15 mouse cellular contexts compared by ENCODE assay signal in genomic region chr7:6284442-6285012, GRCm38 (mm10). TPM values are rescaled to one million over a fixed set of nuclear protein-coding genes. Genes with fewer than 3 reads are reported as not detected.
DNase-seq lines count a peak whose midpoint lies in the region; ATAC-seq and TF ChIP-seq lines count a peak whose summit lies in the region.
"Had no signal": no experiment of that assay in that cellular context is flagged by ENCODE, and none has a peak within 500 bp of the region (broad histone marks: within the 10 kb centered on the region; RNA-seq: fewer than 3 reads in every experiment).

No protein-coding gene starts in this region.

- H3K36me3 ChIP-seq in hindbrain, embryonic 14.5 days (replicated peaks; ENCODE audit: control insufficient read depth, insufficient read depth) = 0 out of 2 replicates have a peak, but pooled peaks cover under 1% of the 10 kb centered on the region
- H3K36me3 ChIP-seq in hindbrain, embryonic 16.5 days (ENCODE audit: control insufficient read depth, insufficient read depth, low read length) = no peaks in the 10 kb centered on the region
- no peaks in the 10 kb centered on the region for H3K36me3 ChIP-seq in liver, embryonic 15.5 days (replicated peaks)
- no peaks in the 10 kb centered on the region for H3K36me3 ChIP-seq in liver, postnatal 0 days (replicated peaks; ENCODE audit: insufficient read depth, low read length)
- no peaks in the 10 kb centered on the region; the same call in 1 of the 2 replicates for H3K36me3 ChIP-seq in stomach, postnatal 0 days (ENCODE audit: control insufficient read depth, insufficient read depth, low read length)
- H3K36me3 ChIP-seq: stomach, embryonic 15.5 days had no signal

- H3K9ac ChIP-seq in hindbrain, embryonic 14.5 days = peak overlapping the region; percentile 74; the same call in 1 of the 2 replicates
- H3K9ac ChIP-seq in hindbrain, embryonic 16.5 days (ENCODE audit: low read depth, low read length) = no peak overlapping the region; the same call in 1 of the 2 replicates
- H3K9ac ChIP-seq in liver, embryonic 15.5 days = no peak overlapping the region
- H3K9ac ChIP-seq in liver, postnatal 0 days (replicated peaks) = no peak overlapping the region
- no peak overlapping the region for H3K9ac ChIP-seq in stomach, postnatal 0 days (ENCODE audit: low read length)
- H3K9ac ChIP-seq: stomach, embryonic 15.5 days had no signal

- no peak overlapping the region for H3K27ac ChIP-seq in hindbrain, embryonic 14.5 days
- H3K27ac ChIP-seq in hindbrain, embryonic 16.5 days (ENCODE audit: low read depth, low read length) = no peak overlapping the region
- no peak overlapping the region for H3K27ac ChIP-seq in liver, embryonic 15.5 days (replicated peaks)
- H3K27ac ChIP-seq in liver, postnatal 0 days (ENCODE audit: low read depth) = no peak overlapping the region
- no peak overlapping the region for H3K27ac ChIP-seq in stomach, postnatal 0 days (replicated peaks)

- H3K9me3 ChIP-seq in hindbrain, embryonic 14.5 days (ENCODE audit: control insufficient read depth, low read length) = no peaks in the 10 kb centered on the region
- no peaks in the 10 kb centered on the region for H3K9me3 ChIP-seq in hindbrain, embryonic 16.5 days (ENCODE audit: control insufficient read depth, low read length)
- no peaks in the 10 kb centered on the region for H3K9me3 ChIP-seq in liver, embryonic 15.5 days (replicated peaks)
- no peaks in the 10 kb centered on the region for H3K9me3 ChIP-seq in liver, postnatal 0 days (ENCODE audit: low read length)
- no peaks in the 10 kb centered on the region for H3K9me3 ChIP-seq in stomach, postnatal 0 days (ENCODE audit: control insufficient read depth, low read length)
- H3K9me3 ChIP-seq: stomach, embryonic 15.5 days had no signal

- H3K27me3 ChIP-seq in hindbrain, embryonic 14.5 days (ENCODE audit: control insufficient read depth, insufficient read depth, low read length) = no peaks in the 10 kb centered on the region
- H3K27me3 ChIP-seq in hindbrain, embryonic 16.5 days (replicated peaks; ENCODE audit: control insufficient read depth, insufficient read depth, low read length) = no peaks in the 10 kb centered on the region
- no peaks in the 10 kb centered on the region for H3K27me3 ChIP-seq in liver, embryonic 15.5 days
- H3K27me3 ChIP-seq in liver, postnatal 0 days (ENCODE audit: insufficient read depth, low read length) = no peaks in the 10 kb centered on the region
- no peaks in the 10 kb centered on the region for H3K27me3 ChIP-seq in stomach, postnatal 0 days (ENCODE audit: control insufficient read depth, insufficient read depth, low read length)
- H3K27me3 ChIP-seq: stomach, embryonic 15.5 days had no signal

- peaks cover 25% of the 10 kb centered on the region for H3K4me1 ChIP-seq in hindbrain, embryonic 14.5 days (replicated peaks; ENCODE audit: control insufficient read depth, insufficient read depth, low read length)
- H3K4me1 ChIP-seq in hindbrain, embryonic 16.5 days (ENCODE audit: control insufficient read depth, insufficient read depth, low read depth, low read length) = peaks cover 19% of the 10 kb centered on the region
- H3K4me1 ChIP-seq in liver, embryonic 15.5 days (replicated peaks) = peaks cover 47% of the 10 kb centered on the region
- H3K4me1 ChIP-seq in liver, postnatal 0 days (ENCODE audit: insufficient read depth) = peaks cover 4% of the 10 kb centered on the region
- peaks cover 3% of the 10 kb centered on the region; the same call in 1 of the 2 replicates for H3K4me1 ChIP-seq in stomach, postnatal 0 days (replicated peaks; ENCODE audit: control insufficient read depth, insufficient read depth)

- H3K4me3 ChIP-seq in hindbrain, embryonic 14.5 days (replicated peaks; ENCODE audit: low read length) = no peak overlapping the region
- H3K4me3 ChIP-seq in hindbrain, embryonic 16.5 days (ENCODE audit: low read length) = no peak overlapping the region
- no peak overlapping the region for H3K4me3 ChIP-seq in liver, embryonic 15.5 days (replicated peaks)
- no peak overlapping the region for H3K4me3 ChIP-seq in liver, postnatal 0 days (ENCODE audit: low read depth, low read length)
- H3K4me3 ChIP-seq in stomach, postnatal 0 days (ENCODE audit: low read depth, low read length) = no peak overlapping the region

- H3K4me2 ChIP-seq in hindbrain, embryonic 14.5 days (replicated peaks) = peak overlapping the region; percentile 62
- H3K4me2 ChIP-seq in hindbrain, embryonic 16.5 days (ENCODE audit: low read length) = no peak overlapping the region; the same call in 1 of the 2 replicates
- peak overlapping the region; percentile 82 for H3K4me2 ChIP-seq in liver, embryonic 15.5 days
- H3K4me2 ChIP-seq in liver, postnatal 0 days (ENCODE audit: low read depth, low read length) = no peak overlapping the region
- no peak overlapping the region for H3K4me2 ChIP-seq in stomach, postnatal 0 days (replicated peaks; ENCODE audit: low read depth)

- ATAC-seq in hindbrain, embryonic 14.5 days (ENCODE audit: low FRiP score) = no peak
- no peak for ATAC-seq in hindbrain, embryonic 16.5 days
- ATAC-seq in liver, embryonic 15.5 days (ENCODE audit: insufficient read depth) = no peak
- ATAC-seq in liver, postnatal 0 days = no peak
- no peak for ATAC-seq in stomach, postnatal 0 days (ENCODE audit: low FRiP score, low TSS enrichment)

- WGBS in hindbrain, embryonic 14.5 days = 90% methylated on average over 4 of the region's 4 CpGs
- 91% methylated on average over 4 of the region's 4 CpGs for WGBS in hindbrain, embryonic 16.5 days
- 86% methylated on average over 4 of the region's 4 CpGs for WGBS in liver, embryonic 15.5 days (ENCODE audit: insufficient replicate concordance)
- WGBS in liver, postnatal 0 days (ENCODE audit: insufficient replicate concordance) = 77% methylated on average over 4 of the region's 4 CpGs
- 86% methylated on average over 4 of the region's 4 CpGs for WGBS in stomach, postnatal 0 days

- no peak for TF ChIP-seq CTCF in liver, postnatal 0 days (IDR thresholded peaks at IDR 0.05; ENCODE audit: low read depth)
- TF ChIP-seq CTCF in stomach, postnatal 0 days (IDR thresholded peaks at IDR 0.05; ENCODE audit: low read depth) = no peak

- DNase-seq in adrenal gland, adult (ENCODE audit: inconsistent age in 2 of 2, low spot score in 1 of 2) = peak; percentile 13 to 38
- DNase-seq in adrenal gland, adult 8-10 months = no peak
- DNase-seq in hindbrain, embryonic 14.5 days (ENCODE audit: low spot score) = no peak
- DNase-seq in liver, postnatal 0 days = no peak
- peak; percentile 26 for DNase-seq in 416B (ENCODE audit: low read depth)
- no peak for DNase-seq in stomach, postnatal 0 days (ENCODE audit: low spot score)
- DNase-seq: heart, adult 2 months; heart, postnatal 4 days had no signal

- TF ChIP-seq EP300 in liver, postnatal 0 days (IDR thresholded peaks at IDR 0.05; ENCODE audit: low read depth) = no peak
- no peak for TF ChIP-seq EP300 in stomach, postnatal 0 days (optimal IDR thresholded peaks at IDR 0.05)

RNA-seq across cellular contexts. Expression of gene Zfp667, which starts 1.9 kb away (rescaled TPM):
- total RNA-seq in adrenal gland, adult 8-10 months (2022) = 10 to 100 TPM; 10.0 to 15.3 (median 11.3) TPM
- 14.4 and 19.1 TPM in 2 replicates for polyA plus RNA-seq in hindbrain, embryonic 14.5 days (2014; fragmentation: Nextera tagmentation; extraction: Ambion mirVana)
- polyA plus RNA-seq in hindbrain, embryonic 16.5 days (2015; fragmentation: Nextera tagmentation; extraction: Ambion mirVana) = 14.0 and 14.5 TPM in 2 replicates
- polyA plus RNA-seq in liver, embryonic 15.5 days (2015; fragmentation: Nextera tagmentation; extraction: Ambion mirVana) = 3.4 and 5.4 TPM in 2 replicates
- polyA plus RNA-seq in liver, postnatal 0 days (2015; fragmentation: Nextera tagmentation; extraction: Ambion mirVana) = 1.1 and 1.4 TPM in 2 replicates
- polyA plus RNA-seq in stomach, postnatal 0 days (2015; fragmentation: Nextera tagmentation; extraction: Ambion mirVana) = 5.2 and 5.4 TPM in 2 replicates

RNA-seq across cellular contexts. Expression of gene Epp13, which starts 32.0 kb away (rescaled TPM):
- not detected for total RNA-seq in adrenal gland, adult 8-10 months (2022)
- polyA plus RNA-seq in hindbrain, embryonic 14.5 days (2014; fragmentation: Nextera tagmentation; extraction: Ambion mirVana) = not detected in 2 replicates
- polyA plus RNA-seq in hindbrain, embryonic 16.5 days (2015; fragmentation: Nextera tagmentation; extraction: Ambion mirVana) = not detected in 2 replicates
- not detected in 2 replicates for polyA plus RNA-seq in liver, embryonic 15.5 days (2015; fragmentation: Nextera tagmentation; extraction: Ambion mirVana)
- polyA plus RNA-seq in liver, postnatal 0 days (2015; fragmentation: Nextera tagmentation; extraction: Ambion mirVana) = not detected in 2 replicates
- not detected in 2 replicates for polyA plus RNA-seq in stomach, postnatal 0 days (2015; fragmentation: Nextera tagmentation; extraction: Ambion mirVana)
- total RNA-seq: heart, adult 2 months; heart, postnatal 4 days; left cerebral cortex, adult 8-10 months; monocyte, adult 5-6 weeks had no signal
- polyA plus RNA-seq: heart, adult 2 months; kidney, postnatal 0 days; liver, embryonic 16.5 days; stomach, embryonic 15.5 days had no signal

RNA-seq across cellular contexts. Expression of gene Zfp583, which starts 46.6 kb away (rescaled TPM):
- total RNA-seq in adrenal gland, adult 8-10 months (2022) = 1 to 10 TPM; 4.1 to 4.7 (median 4.4) TPM
- 14.4 and 18.2 TPM in 2 replicates for polyA plus RNA-seq in hindbrain, embryonic 14.5 days (2014; fragmentation: Nextera tagmentation; extraction: Ambion mirVana)
- polyA plus RNA-seq in hindbrain, embryonic 16.5 days (2015; fragmentation: Nextera tagmentation; extraction: Ambion mirVana) = 14.7 and 14.8 TPM in 2 replicates
- 0.78 and 1.0 TPM in 2 replicates for polyA plus RNA-seq in liver, embryonic 15.5 days (2015; fragmentation: Nextera tagmentation; extraction: Ambion mirVana)
- polyA plus RNA-seq in liver, postnatal 0 days (2015; fragmentation: Nextera tagmentation; extraction: Ambion mirVana) = 0.36 and 0.41 TPM in 2 replicates
- polyA plus RNA-seq in stomach, postnatal 0 days (2015; fragmentation: Nextera tagmentation; extraction: Ambion mirVana) = 1.9 and 2.0 TPM in 2 replicates
- total RNA-seq: monocyte, adult 5-6 weeks had no signal

RNA-seq across cellular contexts. Expression of gene Gm3854, which starts 59.0 kb away (rescaled TPM):
- 1 to 10 TPM; 1.0 to 2.2 (median 1.4) TPM for total RNA-seq in adrenal gland, adult 8-10 months (2022)
- 5.9 and 6.5 TPM in 2 replicates for polyA plus RNA-seq in hindbrain, embryonic 14.5 days (2014; fragmentation: Nextera tagmentation; extraction: Ambion mirVana)
- 7.7 and 8.0 TPM in 2 replicates for polyA plus RNA-seq in hindbrain, embryonic 16.5 days (2015; fragmentation: Nextera tagmentation; extraction: Ambion mirVana)
- 0.10 and 0.22 TPM in 2 replicates for polyA plus RNA-seq in liver, embryonic 15.5 days (2015; fragmentation: Nextera tagmentation; extraction: Ambion mirVana)
- polyA plus RNA-seq in liver, postnatal 0 days (2015; fragmentation: Nextera tagmentation; extraction: Ambion mirVana) = 0.06 TPM in 1 of 2 replicates, not detected in the other
- 0.35 and 0.41 TPM in 2 replicates for polyA plus RNA-seq in stomach, postnatal 0 days (2015; fragmentation: Nextera tagmentation; extraction: Ambion mirVana)
- total RNA-seq: monocyte, adult 5-6 weeks had no signal

Comparison
In these comparisons a context has a peak if more than half of its experiments do, and no peak if none do; other contexts are left out.
1. DNase-seq: peak in adrenal gland, adult (2 of 2) and 416B (single experiment); none in adrenal gland, adult 8-10 months (single experiment), hindbrain, embryonic 14.5 days (single experiment), liver, postnatal 0 days (single experiment) and stomach, postnatal 0 days (single experiment).
2. H3K4me2 ChIP-seq: peak in hindbrain, embryonic 14.5 days (single experiment) and liver, embryonic 15.5 days (single experiment); none in hindbrain, embryonic 16.5 days (single experiment), liver, postnatal 0 days (single experiment) and stomach, postnatal 0 days (single experiment).